Mouse (Mus musculus): Measurements from ENCODE around the gene Ryr2. TPM values are rescaled to one million over a fixed set of nuclear protein-coding genes. Genes with fewer than 3 reads are reported as not detected.

The Ryr2 gene
- polyA plus RNA-seq, 1 experiment from 2014 or later: 0.15 TPM

- H3K4me1 ChIP-seq (ENCODE audit: control insufficient read depth, insufficient read depth, low read length): no peaks in the 10 kb centered on the region
- H3K36me3 ChIP-seq (ENCODE audit: control insufficient read depth, insufficient read depth, low read length): no peaks in the 10 kb centered on the region
- no peak overlapping the region for H3K4me2 ChIP-seq (ENCODE audit: low read depth, severe bottlenecking)
- ATAC-seq (ENCODE audit: insufficient number of reproducible peaks, low FRiP score, low TSS enrichment, low read depth): no peak
- no peak overlapping the region for H3K9ac ChIP-seq (ENCODE audit: low read length)
- no peak overlapping the region for H3K27ac ChIP-seq (replicated peaks; ENCODE audit: low read depth, low read length)
- H3K4me3 ChIP-seq (ENCODE audit: low read depth, low read length): no peak overlapping the region
- H3K27me3 ChIP-seq (ENCODE audit: control insufficient read depth, insufficient read depth, low read length): no peaks in the 10 kb centered on the region
- WGBS: 78% methylated on average over 1 of the region's 1 CpGs
- DNase-seq (ENCODE audit: low spot score): no peak
- H3K9me3 ChIP-seq (ENCODE audit: control insufficient read depth, low read length): no peaks in the 10 kb centered on the region
These were observed 569.9 kb downstream of the Ryr2 start for GRCm38 (mm10) chr13:11536851-11537250.

GRCm38 (mm10) chr13:11535874-11536273, 570.9 kb downstream of the Ryr2 start:
- H3K4me3 ChIP-seq (ENCODE audit: low read depth, low read length): no peak overlapping the region
- WGBS: 72% methylated on average over 3 of the region's 3 CpGs
- no peaks in the 10 kb centered on the region for H3K36me3 ChIP-seq (ENCODE audit: control insufficient read depth, insufficient read depth, low read length)
- H3K27ac ChIP-seq (replicated peaks; ENCODE audit: low read depth, low read length): no peak overlapping the region
- no peak overlapping the region for H3K4me2 ChIP-seq (ENCODE audit: low read depth, severe bottlenecking)
- no peaks in the 10 kb centered on the region for H3K4me1 ChIP-seq (ENCODE audit: control insufficient read depth, insufficient read depth, low read length)
- DNase-seq (ENCODE audit: low spot score) (no peak), ATAC-seq (ENCODE audit: insufficient number of reproducible peaks, low FRiP score, low TSS enrichment, low read depth) (no peak)
- no peaks in the 10 kb centered on the region for H3K9me3 ChIP-seq (ENCODE audit: control insufficient read depth, low read length)
- no peaks in the 10 kb centered on the region for H3K27me3 ChIP-seq (ENCODE audit: control insufficient read depth, insufficient read depth, low read length)
- H3K9ac ChIP-seq (ENCODE audit: low read length): no peak overlapping the region

- H3K36me3 ChIP-seq (ENCODE audit: control insufficient read depth, insufficient read depth, low read length): no peaks in the 10 kb centered on the region
- ATAC-seq (ENCODE audit: insufficient number of reproducible peaks, low FRiP score, low TSS enrichment, low read depth): no peak
These were observed 573.5 kb downstream of the Ryr2 start for GRCm38 (mm10) chr13:11533265-11533664.

DNA sequence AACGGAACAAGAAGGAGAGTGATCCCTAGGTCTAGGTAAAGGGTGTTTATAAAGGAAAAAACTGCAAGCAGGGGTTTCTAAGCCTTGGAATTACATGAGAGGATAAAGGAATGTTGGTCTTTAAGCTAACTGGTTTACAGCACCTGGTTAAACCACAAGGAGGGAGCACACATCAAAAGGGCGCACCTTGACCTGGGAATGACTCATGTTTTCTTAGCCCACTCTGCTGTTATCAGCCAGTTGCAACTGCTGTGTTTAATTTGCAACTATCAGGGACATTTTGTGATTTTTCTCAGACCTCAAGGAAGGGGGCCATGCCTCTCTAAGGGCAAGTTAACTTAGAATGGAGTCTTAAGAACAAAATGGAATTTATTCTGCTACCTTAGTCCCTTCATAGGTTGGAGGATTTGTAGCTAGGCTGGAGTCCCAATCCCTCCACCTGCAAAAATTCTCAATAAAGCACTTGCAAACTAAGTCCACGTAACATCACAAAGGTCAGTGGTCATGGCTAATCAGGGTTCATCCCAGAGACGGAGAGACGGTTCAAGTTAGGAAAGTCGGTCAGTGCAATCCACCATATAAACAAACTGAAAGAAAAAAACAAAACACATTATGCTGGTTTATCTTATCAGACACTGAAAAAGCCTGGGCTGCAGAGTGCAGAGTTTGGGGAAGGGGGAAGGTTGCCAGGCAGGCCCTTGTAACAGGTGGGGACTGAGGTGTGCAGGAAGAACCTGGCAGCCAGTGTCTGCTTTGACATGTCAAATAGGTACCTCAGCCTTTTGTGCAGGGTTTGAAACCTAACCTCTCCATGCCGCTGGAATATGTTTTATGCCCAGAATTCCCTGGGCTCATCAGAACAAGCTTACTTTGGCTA, 574.5 kb downstream of the Ryr2 start:
- Histone ChIP-seq H3K4me2 (ENCODE audit: low read depth, severe bottlenecking) (no peak overlapping the region), H3K4me3 (ENCODE audit: low read depth, low read length) (no peak overlapping the region), H3K4me1 (ENCODE audit: control insufficient read depth, insufficient read depth, low read length) (no peaks in the 10 kb centered on the region), H3K27me3 (ENCODE audit: control insufficient read depth, insufficient read depth, low read length) (no peaks in the 10 kb centered on the region), H3K9me3 (ENCODE audit: control insufficient read depth, low read length) (no peaks in the 10 kb centered on the region), H3K27ac (replicated peaks; ENCODE audit: low read depth, low read length) (no peak overlapping the region), H3K36me3 (ENCODE audit: control insufficient read depth, insufficient read depth, low read length) (no peaks in the 10 kb centered on the region), H3K9ac (ENCODE audit: low read length) (no peak overlapping the region)
- ATAC-seq (ENCODE audit: insufficient number of reproducible peaks, low FRiP score, low TSS enrichment, low read depth): no peak
- DNase-seq (ENCODE audit: low spot score): no peak
- 85% methylated on average over 7 of the region's 7 CpGs for whole genome bisulfite sequencing

More at GRCm38 (mm10) chr13:11533265-11533664, 573.5 kb downstream of the Ryr2 start:
- no peak for DNase-seq (ENCODE audit: low spot score)
- Histone ChIP-seq H3K4me1 (ENCODE audit: control insufficient read depth, insufficient read depth, low read length) (no peaks in the 10 kb centered on the region), H3K27ac (replicated peaks; ENCODE audit: low read depth, low read length) (no peak overlapping the region), H3K4me3 (ENCODE audit: low read depth, low read length) (no peak overlapping the region), H3K9me3 (ENCODE audit: control insufficient read depth, low read length) (no peaks in the 10 kb centered on the region), H3K27me3 (ENCODE audit: control insufficient read depth, insufficient read depth, low read length) (no peaks in the 10 kb centered on the region), H3K9ac (ENCODE audit: low read length) (no peak overlapping the region), H3K4me2 (ENCODE audit: low read depth, severe bottlenecking) (no peak overlapping the region)
- WGBS: 69% methylated on average over 2 of the region's 2 CpGs

DNA sequence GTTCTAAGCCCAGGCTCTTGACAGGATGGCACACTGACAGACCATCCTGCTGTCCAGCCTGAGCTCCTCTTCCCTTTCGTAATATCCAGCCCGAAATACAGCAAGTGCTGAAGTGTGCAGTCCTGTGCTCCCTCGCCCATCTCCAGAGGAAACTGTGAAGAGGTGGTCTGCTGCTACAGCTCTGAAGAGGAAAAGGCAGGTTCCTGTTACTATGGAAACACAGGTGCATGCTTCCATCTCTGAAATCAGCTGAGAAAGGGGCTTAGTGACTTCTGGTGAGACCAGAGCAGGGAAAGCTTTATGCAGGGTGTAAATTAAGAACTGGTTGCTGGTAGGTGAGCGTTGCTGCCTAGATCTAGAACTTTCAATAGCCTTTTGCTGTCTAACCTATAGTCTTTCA, 583.1 kb downstream of the Ryr2 start:
- Histone ChIP-seq H3K36me3 (ENCODE audit: control insufficient read depth, insufficient read depth, low read length) (no peaks in the 10 kb centered on the region), H3K27ac (replicated peaks; ENCODE audit: low read depth, low read length) (no peak overlapping the region), H3K9me3 (ENCODE audit: control insufficient read depth, low read length) (no peaks in the 10 kb centered on the region), H3K27me3 (ENCODE audit: control insufficient read depth, insufficient read depth, low read length) (no peaks in the 10 kb centered on the region), H3K4me2 (ENCODE audit: low read depth, severe bottlenecking) (no peak overlapping the region), H3K9ac (ENCODE audit: low read length) (no peak overlapping the region), H3K4me1 (ENCODE audit: control insufficient read depth, insufficient read depth, low read length) (no peaks in the 10 kb centered on the region), H3K4me3 (ENCODE audit: low read depth, low read length) (no peak overlapping the region)
- DNase-seq (ENCODE audit: low spot score) (no peak), ATAC-seq (ENCODE audit: insufficient number of reproducible peaks, low FRiP score, low TSS enrichment, low read depth) (no peak)
- 85% methylated on average over 4 of the region's 4 CpGs for WGBS

GRCm38 (mm10) chr13:11520765-11521164, 586.0 kb downstream of the Ryr2 start:
- ATAC-seq (ENCODE audit: insufficient number of reproducible peaks, low FRiP score, low TSS enrichment, low read depth): no peak
- H3K27me3 ChIP-seq (ENCODE audit: control insufficient read depth, insufficient read depth, low read length): no peaks in the 10 kb centered on the region
- H3K9ac ChIP-seq (ENCODE audit: low read length): no peak overlapping the region
- DNase-seq (ENCODE audit: low spot score): no peak
- H3K4me3 ChIP-seq (ENCODE audit: low read depth, low read length): no peak overlapping the region
- H3K27ac ChIP-seq (replicated peaks; ENCODE audit: low read depth, low read length): no peak overlapping the region
- 84% methylated on average over 2 of the region's 2 CpGs for WGBS
- H3K9me3 ChIP-seq (ENCODE audit: control insufficient read depth, low read length): no peaks in the 10 kb centered on the region
- no peak overlapping the region for H3K4me2 ChIP-seq (ENCODE audit: low read depth, severe bottlenecking)
- H3K36me3 ChIP-seq (ENCODE audit: control insufficient read depth, insufficient read depth, low read length): no peaks in the 10 kb centered on the region
- H3K4me1 ChIP-seq (ENCODE audit: control insufficient read depth, insufficient read depth, low read length): no peaks in the 10 kb centered on the region

- 37% methylated on average over 2 of the region's 2 CpGs for WGBS
These were observed 595.1 kb downstream of the Ryr2 start for GRCm38 (mm10) chr13:11511540-11512177.

More at GRCm38 (mm10) chr13:11511540-11512177, 595.1 kb downstream of the Ryr2 start:
- DNase-seq (ENCODE audit: low spot score) (no peak), ATAC-seq (ENCODE audit: insufficient number of reproducible peaks, low FRiP score, low TSS enrichment, low read depth) (no peak)
- no peaks in the 10 kb centered on the region for H3K36me3 ChIP-seq (ENCODE audit: control insufficient read depth, insufficient read depth, low read length)
- H3K4me2 ChIP-seq (ENCODE audit: low read depth, severe bottlenecking): no peak overlapping the region
- H3K9me3 ChIP-seq (ENCODE audit: control insufficient read depth, low read length): no peaks in the 10 kb centered on the region
- no peak overlapping the region for H3K9ac ChIP-seq (ENCODE audit: low read length)
- H3K4me1 ChIP-seq (ENCODE audit: control insufficient read depth, insufficient read depth, low read length): no peaks in the 10 kb centered on the region
- no peaks in the 10 kb centered on the region for H3K27me3 ChIP-seq (ENCODE audit: control insufficient read depth, insufficient read depth, low read length)
- H3K4me3 ChIP-seq (ENCODE audit: low read depth, low read length): no peak overlapping the region
- H3K27ac ChIP-seq (replicated peaks; ENCODE audit: low read depth, low read length): no peak overlapping the region
